Mouse (Mus musculus) adipose tissue, adult 10 weeks (tissue): ENCODE measurements around the gene Kif3c. TPM values are rescaled to one million over a fixed set of nuclear protein-coding genes. Genes with fewer than 3 reads are reported as not detected.

ENCODE experiments used
- polyA plus RNA-seq: library from polyadenylated mRNA; stranded (reverse); fragments of 350-450 nt; fragmentation: Illumina TruSeq; extraction: RNeasy Lipid Tissue Mini Kit (QIAGEN cat#74804); gene quantifications from one replicate; pipeline ENCODE4 v1.2.3, GENCODE M21; 2014; ENCODE audit warnings: low read depth, low replicate concordance

Kif3c gene
- 8.0 TPM for polyA plus RNA-seq

DNA sequence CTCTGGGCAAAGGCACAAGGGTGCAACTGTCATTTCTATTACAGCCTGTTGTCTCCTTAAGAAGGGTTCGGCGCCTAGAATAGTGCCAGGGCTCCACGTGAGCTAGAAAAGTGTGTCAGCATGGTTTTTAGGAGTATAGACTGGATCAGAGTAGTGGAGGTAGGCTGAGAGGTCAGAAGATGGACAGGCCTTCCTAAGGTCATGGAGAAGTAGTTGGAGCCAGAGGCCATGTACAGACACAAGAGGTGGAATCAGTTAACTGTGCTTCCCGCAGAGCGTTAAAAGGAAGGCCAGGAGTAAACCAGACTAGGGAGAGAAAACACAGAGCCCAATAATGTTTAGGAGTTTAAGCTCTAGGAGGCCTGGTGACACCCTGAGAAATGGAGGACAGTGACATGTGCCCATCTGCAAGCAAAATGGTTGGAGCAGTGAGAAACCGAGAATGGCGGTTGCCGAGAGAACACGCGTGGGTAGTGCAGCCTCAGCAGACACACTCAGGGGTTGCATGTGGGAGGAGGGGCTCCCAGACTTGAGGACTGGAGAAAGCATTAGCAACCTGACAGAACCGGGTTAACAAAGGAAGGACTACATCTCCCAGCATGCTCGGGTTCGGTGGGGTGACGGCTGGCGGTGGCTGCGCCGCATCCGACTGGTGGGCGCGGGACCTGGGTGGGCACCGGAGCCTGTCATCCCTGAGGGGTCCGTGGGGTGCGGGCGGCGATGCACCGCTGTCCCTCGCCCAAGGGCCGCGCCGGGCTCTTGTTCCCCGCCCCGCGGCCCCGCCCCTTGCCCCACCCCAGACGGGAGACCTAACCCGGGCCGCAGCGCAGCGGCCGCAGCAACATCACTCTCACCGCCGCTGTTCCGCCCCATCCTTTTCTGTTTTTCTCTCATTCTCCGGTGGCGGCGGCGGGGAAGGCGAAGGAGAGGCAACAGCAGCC, at the start of gene Kif3c:
Gene Kif3c, plus strand, starts transcription at position 625 of the 941 bp plus-strand sequence.

DNA sequence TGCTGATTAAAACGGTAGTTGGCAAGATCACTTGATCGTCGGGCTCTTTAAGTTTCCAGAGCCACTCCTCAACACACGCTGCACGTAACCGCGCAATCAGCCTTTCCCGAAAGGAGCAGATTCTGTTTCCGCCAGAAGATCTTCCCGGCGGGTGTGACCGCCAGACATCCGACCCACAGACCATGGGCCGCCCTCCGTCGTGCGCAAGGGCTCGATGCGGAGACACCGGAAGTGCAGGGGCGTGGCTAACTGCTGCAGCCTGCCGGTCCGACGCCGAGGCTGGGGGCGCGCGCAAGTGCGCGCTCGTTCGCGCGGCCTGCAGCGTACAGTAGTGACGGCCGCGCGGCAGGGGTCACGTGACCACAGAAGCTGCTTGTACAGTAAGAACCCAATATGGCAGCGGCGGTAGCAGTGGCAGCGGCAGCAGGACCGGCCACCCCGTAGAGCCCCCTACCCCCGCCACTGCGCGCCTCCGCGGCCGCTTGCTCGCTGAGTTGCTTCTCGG, 61.6 kb downstream of the Kif3c start, which contains the start of gene Asxl2:
Gene Asxl2, plus strand, starts transcription at position 328 of the 505 bp plus-strand sequence.

Other genes with a start within 250 kb of the Kif3c start
- gene Rab10, start 55.2 kb upstream of the Kif3c start, polyA plus RNA-seq: 73.3 TPM
- gene Asxl2, start 61.7 kb downstream of the Kif3c start, polyA plus RNA-seq: 10.9 TPM
- gene Dtnb, start 207.2 kb downstream of the Kif3c start, polyA plus RNA-seq: 44.3 TPM